ENCODE assay signal across 9 mouse cellular contexts in genomic region chr5:113335732-113336131, GRCm38 (mm10). TPM values are rescaled to one million over a fixed set of nuclear protein-coding genes. Genes with fewer than 3 reads are reported as not detected.
DNase-seq lines count a peak whose midpoint lies in the region; ATAC-seq lines count a peak whose summit lies in the region.
"Had no signal": no experiment of that assay in that cellular context is flagged by ENCODE, and none has a peak within 500 bp of the region (broad histone marks: within the 10 kb centered on the region; RNA-seq: fewer than 3 reads in every experiment).

No protein-coding gene starts in this region.

- no peak overlapping the region for H3K27ac ChIP-seq in forebrain, embryonic 13.5 days
- H3K27ac ChIP-seq in intestine, embryonic 16.5 days (ENCODE audit: low read length), result no peak overlapping the region

- peak; percentile 46 for DNase-seq in layer of hippocampus, adult 11-12 months (ENCODE audit: low spot score)
- no peak for DNase-seq in layer of hippocampus, postnatal 36 days
- peak; percentile 63 for DNase-seq in retina, embryonic 14.5 days (ENCODE audit: low spot score)
- no peak for DNase-seq in ovary, adult 18-20 months (ENCODE audit: low spot score)
- DNase-seq in frontal cortex, adult 2 months (ENCODE audit: extremely low spot score in 1 of 2, low spot score in 1 of 2), result no peak

- H3K4me2 ChIP-seq in forebrain, embryonic 13.5 days, result peak overlapping the region; percentile 51
- H3K4me2 ChIP-seq in intestine, embryonic 16.5 days (ENCODE audit: low read depth, low read length), result peak overlapping the region; percentile 52

- H3K9ac ChIP-seq in forebrain, embryonic 13.5 days, result peak overlapping the region; percentile 30; the same call in 1 of the 2 replicates
- H3K9ac ChIP-seq in intestine, embryonic 16.5 days (ENCODE audit: low read depth, low read length), result peak overlapping the region; percentile 11; the same call in 1 of the 2 replicates

- H3K4me3 ChIP-seq in forebrain, embryonic 13.5 days, result peak overlapping the region; percentile 25
- H3K4me3 ChIP-seq in intestine, embryonic 16.5 days (ENCODE audit: low read length), result peak overlapping the region; percentile 37

- peaks cover 77% of the 10 kb centered on the region for H3K27me3 ChIP-seq in forebrain, embryonic 13.5 days
- peaks cover 43% of the 10 kb centered on the region for H3K27me3 ChIP-seq in intestine, embryonic 16.5 days (replicated peaks; ENCODE audit: control insufficient read depth, insufficient read depth, low read length)

- no peak for ATAC-seq in forebrain, embryonic 13.5 days
- ATAC-seq in intestine, embryonic 16.5 days, result no peak
- no peak for ATAC-seq in CD4-positive, CD25-positive, alpha-beta regulatory T cell, adult 4 months

- 2% methylated on average over 17 of the region's 17 CpGs for WGBS in forebrain, embryonic 13.5 days
- under 1% methylated on average over 17 of the region's 17 CpGs for WGBS in intestine, embryonic 16.5 days

- H3K4me1 ChIP-seq in forebrain, embryonic 13.5 days, result peaks cover 17% of the 10 kb centered on the region
- peaks cover 11% of the 10 kb centered on the region for H3K4me1 ChIP-seq in intestine, embryonic 16.5 days (ENCODE audit: control insufficient read depth, insufficient read depth, low read length)

- H3K36me3 ChIP-seq in forebrain, embryonic 13.5 days (ENCODE audit: poor library complexity, severe bottlenecking), result no peaks in the 10 kb centered on the region
- H3K36me3 ChIP-seq in intestine, embryonic 16.5 days (ENCODE audit: control insufficient read depth, insufficient read depth, low read length), result no peaks in the 10 kb centered on the region

- no peaks in the 10 kb centered on the region; the same call in 1 of the 2 replicates for H3K9me3 ChIP-seq in forebrain, embryonic 13.5 days (replicated peaks)
- no peaks in the 10 kb centered on the region for H3K9me3 ChIP-seq in intestine, embryonic 16.5 days (ENCODE audit: control insufficient read depth, low read length)

RNA-seq across cellular contexts. Expression of gene Aym1, which starts 21.4 kb away (rescaled TPM):
- total RNA-seq in layer of hippocampus, postnatal 36 days (2021), result not detected
- not detected in 2 replicates for polyA plus RNA-seq in forebrain, embryonic 13.5 days (2015; fragmentation: Nextera tagmentation; extraction: Ambion mirVana)
- not detected in 2 replicates for polyA plus RNA-seq in intestine, embryonic 16.5 days (2015; fragmentation: Nextera tagmentation; extraction: Ambion mirVana)
- polyA plus RNA-seq in CD4-positive, CD25-positive, alpha-beta regulatory T cell, adult 4 months (2017; shearing (Covaris generic)), result not detected
- polyA plus RNA-seq in frontal cortex, adult 2 months (2012; rRNA removed), result not detected in 2 replicates
- total RNA-seq: gastrocnemius, postnatal 4 days had no signal

RNA-seq across cellular contexts. Expression of gene Sgsm1, which starts 25.1 kb away (rescaled TPM):
- 10 to 100 TPM; 86.9 to 88.3 TPM for total RNA-seq in layer of hippocampus, postnatal 36 days (2021)
- 9.8 and 11.9 TPM in 2 replicates for polyA plus RNA-seq in forebrain, embryonic 13.5 days (2015; fragmentation: Nextera tagmentation; extraction: Ambion mirVana)
- polyA plus RNA-seq in intestine, embryonic 16.5 days (2015; fragmentation: Nextera tagmentation; extraction: Ambion mirVana), result 10.3 and 11.1 TPM in 2 replicates
- polyA plus RNA-seq in CD4-positive, CD25-positive, alpha-beta regulatory T cell, adult 4 months (2017; shearing (Covaris generic)), result not detected
- 66.4 and 69.8 TPM in 2 replicates for polyA plus RNA-seq in frontal cortex, adult 2 months (2012; rRNA removed)

Comparison
In these comparisons a context has a peak if more than half of its experiments do, and no peak if none do; other contexts are left out.
1. DNase-seq: peak in layer of hippocampus, adult 11-12 months (single experiment) and retina, embryonic 14.5 days (single experiment); none in layer of hippocampus, postnatal 36 days (0 of 2), ovary, adult 18-20 months (single experiment) and frontal cortex, adult 2 months (0 of 2).
2. RNA of gene Sgsm1, which starts 25.1 kb away (polyA plus RNA-seq): 66.4 to 69.8 TPM in frontal cortex, adult 2 months, 10.3 to 11.1 TPM in intestine, embryonic 16.5 days and 9.8 to 11.9 TPM in forebrain, embryonic 13.5 days; not detected in CD4-positive, CD25-positive, alpha-beta regulatory T cell, adult 4 months; every median in the first group is over 10 times any median in the second.